Mouse (Mus musculus) forebrain, embryonic 12.5 days (tissue): ENCODE measurements around the gene Opa1. TPM values are rescaled to one million over a fixed set of nuclear protein-coding genes. Genes with fewer than 3 reads are reported as not detected.
A peak's percentile ranks its signal among the peaks of the same experiment; 100 is the strongest.

Experiments
- ATAC-seq: fragments of 200-750 bp; cut with Nextera tagmentation; 2 replicates; pipeline ENCODE4 v1.8.0; 2017; ENCODE audit warnings: moderate TSS enrichment; ENCODE audit not compliant: low FRiP score
- H3K27ac ChIP-seq: fragments of 300-500 bp; sonication (generic); 2 replicates; pipeline ENCODE4 v1.5.1; 2016; ENCODE audit warnings: mild to moderate bottlenecking
- H3K27me3 ChIP-seq: fragments of 300-500 bp; sonication (generic); 2 replicates; pipeline ENCODE4 v1.6.1; 2016; ENCODE audit warnings: mild to moderate bottlenecking
- H3K36me3 ChIP-seq: fragments of 300-500 bp; sonication (generic); replicated peaks from 2 replicates; pipeline ENCODE4 v1.6.1; 2016; ENCODE audit warnings: mild to moderate bottlenecking
- H3K4me1 ChIP-seq: fragments of 300-500 bp; sonication (generic); 2 replicates; pipeline ENCODE4 v1.6.1; 2016
- H3K4me2 ChIP-seq: fragments of 300-500 bp; sonication (generic); 2 replicates; pipeline ENCODE4 v1.6.1; 2016; ENCODE audit warnings: mild to moderate bottlenecking, moderate library complexity
- H3K4me3 ChIP-seq: fragments of 300-500 bp; sonication (generic); replicated peaks from 2 replicates; pipeline ENCODE4 v1.5.1; 2016; ENCODE audit warnings: mild to moderate bottlenecking
- H3K9ac ChIP-seq: fragments of 300-500 bp; sonication (generic); 2 replicates; pipeline ENCODE4 v1.6.1; 2016; ENCODE audit warnings: mild to moderate bottlenecking
- H3K9me3 ChIP-seq: fragments of 300-500 bp; sonication (generic); 2 replicates; pipeline ENCODE4 v1.6.1; 2016
- WGBS: fragments of 180-500 bp; shearing (Covaris S2); methylation state at CpG from one replicate; pipeline ENCODE4 v1.1.7; 2016; 5-methylcytosine and 5-hydroxymethylcytosine counted together
- polyA plus RNA-seq: library from polyadenylated mRNA; unstranded; fragments of >200 nt; fragmentation: Nextera tagmentation; extraction: Ambion mirVana; gene quantifications from 2 replicates; pipeline ENCODE4 v1.2.1, GENCODE M21; 2016

The Opa1 gene
- polyA plus RNA-seq, 1 experiment from 2014 or later = 47.7 TPM

DNA sequence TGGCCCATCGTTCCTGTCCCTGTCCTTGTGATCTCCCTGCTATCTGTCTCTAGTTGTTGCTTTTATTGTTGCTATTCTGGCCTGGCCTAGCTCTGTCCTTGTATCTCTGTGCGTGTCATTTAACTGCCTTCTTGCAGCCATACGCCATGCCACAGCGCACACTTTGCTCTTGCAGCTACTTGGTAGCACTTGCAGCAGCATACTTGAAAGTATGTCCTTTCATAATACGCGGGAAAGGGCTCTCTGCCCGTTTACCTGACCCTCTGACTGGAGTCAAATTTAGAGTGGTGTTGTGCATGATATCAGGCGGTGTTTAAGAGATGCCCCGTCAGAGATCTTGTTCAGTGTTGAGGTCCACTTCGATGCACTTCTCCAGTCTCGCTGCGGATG is 648 bp downstream of the Opa1 start:
- no peaks in the 10 kb centered on the region for H3K36me3 ChIP-seq
- H3K9ac ChIP-seq = peak overlapping the region; percentile 90
- peak; percentile 21; the same call in 1 of the 2 replicates for ATAC-seq
- peak overlapping the region; percentile 92 for H3K4me2 ChIP-seq
- H3K9me3 ChIP-seq = no peaks in the 10 kb centered on the region
- H3K4me3 ChIP-seq = peak overlapping the region; percentile 91
- WGBS = 11% methylated on average over 12 of the region's 12 CpGs
- H3K4me1 ChIP-seq = peaks cover 12% of the 10 kb centered on the region
- H3K27ac ChIP-seq = no peak overlapping the region
- H3K27me3 ChIP-seq = no peaks in the 10 kb centered on the region

DNA sequence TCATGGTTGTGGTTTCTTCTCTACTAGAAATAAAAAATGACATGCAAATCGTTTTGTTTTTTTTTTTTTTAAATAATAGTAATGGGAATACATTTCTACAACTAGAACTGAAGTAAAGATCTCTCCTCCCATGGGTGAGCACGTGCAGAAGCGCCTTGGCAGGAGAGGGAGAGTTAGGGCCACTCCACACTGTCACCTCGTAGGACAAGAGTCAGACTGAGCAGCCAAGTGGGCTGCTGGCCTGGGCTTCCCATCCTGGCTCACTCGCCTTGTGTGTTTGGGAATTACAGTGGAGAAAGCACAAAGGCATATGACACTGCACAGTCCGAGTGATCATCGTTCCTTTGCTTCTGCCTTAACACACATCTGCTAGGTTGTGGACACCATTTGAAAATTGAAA is 13.0 kb downstream of the Opa1 start:
- no peaks in the 10 kb centered on the region for H3K9me3 ChIP-seq
- no peak for ATAC-seq
- no peaks in the 10 kb centered on the region for H3K4me1 ChIP-seq
- no peak overlapping the region for H3K4me3 ChIP-seq
- H3K27ac ChIP-seq = no peak overlapping the region
- H3K4me2 ChIP-seq = no peak overlapping the region
- H3K9ac ChIP-seq = no peak overlapping the region
- H3K36me3 ChIP-seq = peaks cover 48% of the 10 kb centered on the region
- no peaks in the 10 kb centered on the region for H3K27me3 ChIP-seq
- WGBS = 78% methylated on average over 7 of the region's 7 CpGs

DNA sequence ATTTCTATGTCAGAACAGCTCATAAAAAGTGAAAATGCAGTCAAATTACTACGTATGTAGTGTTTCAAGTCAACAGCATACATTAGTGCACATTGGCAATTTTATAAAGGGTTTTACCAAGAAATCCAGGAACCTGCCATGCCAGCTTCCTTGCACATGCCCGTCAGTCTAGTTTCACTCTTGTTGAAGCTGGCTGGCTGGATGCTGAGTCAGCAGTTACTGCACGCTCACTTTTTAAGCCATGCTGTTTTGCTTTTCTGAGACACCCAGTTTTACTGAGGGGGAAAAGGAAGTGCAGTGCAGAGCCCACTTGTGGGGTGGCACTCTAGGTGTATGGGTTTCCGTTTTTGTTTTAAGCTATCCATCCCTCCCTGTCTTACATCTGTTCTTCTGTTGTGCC is 18.0 kb downstream of the Opa1 start:
- H3K9me3 ChIP-seq = no peaks in the 10 kb centered on the region
- no peaks in the 10 kb centered on the region for H3K4me1 ChIP-seq
- no peak overlapping the region for H3K27ac ChIP-seq
- no peak for ATAC-seq
- no peak overlapping the region for H3K9ac ChIP-seq
- H3K4me3 ChIP-seq = no peak overlapping the region
- peaks cover 23% of the 10 kb centered on the region for H3K36me3 ChIP-seq
- 91% methylated on average over 4 of the region's 4 CpGs for WGBS
- no peak overlapping the region for H3K4me2 ChIP-seq
- H3K27me3 ChIP-seq = no peaks in the 10 kb centered on the region

DNA sequence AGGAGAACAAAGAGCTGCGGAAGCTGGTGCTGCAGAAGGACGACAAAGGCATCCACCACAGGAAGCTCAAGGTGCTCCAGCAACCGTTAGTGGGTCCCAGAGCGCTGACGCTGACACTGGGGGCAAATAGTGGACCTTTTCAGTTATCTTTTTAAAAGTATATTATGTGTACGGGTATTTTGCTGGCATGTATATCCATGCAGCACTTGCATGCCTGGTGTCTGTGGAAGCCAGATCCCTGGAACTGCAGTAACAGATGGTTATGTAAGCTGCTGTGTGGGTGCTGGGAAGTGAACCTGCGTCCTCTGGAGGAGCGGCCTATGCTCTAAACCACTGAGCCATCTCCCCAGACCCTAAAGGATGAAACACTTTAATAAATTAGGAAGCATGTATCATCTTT is 26.4 kb downstream of the Opa1 start:
- peaks cover 48% of the 10 kb centered on the region for H3K36me3 ChIP-seq
- no peak overlapping the region for H3K4me3 ChIP-seq
- no peaks in the 10 kb centered on the region for H3K9me3 ChIP-seq
- H3K27ac ChIP-seq = no peak overlapping the region
- H3K4me1 ChIP-seq = no peaks in the 10 kb centered on the region
- no peaks in the 10 kb centered on the region for H3K27me3 ChIP-seq
- H3K9ac ChIP-seq = no peak overlapping the region
- WGBS = 91% methylated on average over 8 of the region's 8 CpGs
- ATAC-seq = no peak
- no peak overlapping the region for H3K4me2 ChIP-seq

DNA sequence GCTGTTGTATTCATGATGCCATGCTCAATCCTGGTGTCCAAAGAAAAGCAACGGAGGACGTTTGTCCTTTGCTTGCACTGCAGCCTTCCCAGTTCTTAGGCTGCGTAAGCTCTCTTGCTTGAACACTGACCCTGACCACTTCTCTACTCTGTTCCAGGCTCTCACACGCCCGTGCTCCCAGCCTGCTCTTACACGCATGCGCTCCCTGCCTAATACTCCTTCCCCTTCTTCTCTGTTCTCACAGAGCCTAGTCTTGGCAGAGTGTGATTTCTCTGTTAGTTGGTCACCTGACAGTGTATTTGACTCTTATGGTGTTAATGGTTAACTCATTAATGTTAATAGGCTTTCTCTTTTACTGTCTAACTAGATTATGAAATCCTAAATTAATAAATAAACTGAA is 28.0 kb downstream of the Opa1 start:
- H3K27me3 ChIP-seq = no peaks in the 10 kb centered on the region
- H3K4me1 ChIP-seq = no peaks in the 10 kb centered on the region
- H3K27ac ChIP-seq = no peak overlapping the region
- no peak overlapping the region for H3K4me3 ChIP-seq
- no peak overlapping the region for H3K9ac ChIP-seq
- no peak for ATAC-seq
- 97% methylated on average over 7 of the region's 7 CpGs for WGBS
- H3K4me2 ChIP-seq = no peak overlapping the region
- H3K9me3 ChIP-seq = no peaks in the 10 kb centered on the region
- peaks cover 60% of the 10 kb centered on the region for H3K36me3 ChIP-seq

DNA sequence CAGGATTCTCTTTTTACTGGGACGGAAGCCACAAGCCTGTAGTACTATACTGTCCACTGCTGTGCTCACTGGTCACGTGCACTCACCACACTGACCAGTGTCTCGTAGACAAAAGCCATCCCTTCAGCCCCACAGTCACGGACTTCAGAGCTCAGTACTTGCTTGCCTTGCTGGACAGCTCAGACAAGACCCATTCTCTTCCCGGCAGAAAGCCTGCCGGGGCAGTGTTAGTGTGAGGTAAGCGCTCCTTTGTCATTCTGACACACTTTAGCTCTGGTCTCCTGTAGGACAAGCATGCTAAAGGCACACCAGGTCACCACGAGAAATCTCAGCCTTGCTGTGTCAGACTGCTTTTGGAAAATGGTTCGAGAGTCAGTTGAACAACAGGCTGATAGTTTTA is 35.6 kb downstream of the Opa1 start:
- peaks cover 80% of the 10 kb centered on the region for H3K36me3 ChIP-seq
- no peak overlapping the region for H3K27ac ChIP-seq
- H3K4me3 ChIP-seq = no peak overlapping the region
- no peaks in the 10 kb centered on the region for H3K27me3 ChIP-seq
- H3K9me3 ChIP-seq = no peaks in the 10 kb centered on the region
- H3K9ac ChIP-seq = no peak overlapping the region
- 79% methylated on average over 9 of the region's 9 CpGs for WGBS
- H3K4me1 ChIP-seq = no peaks in the 10 kb centered on the region
- no peak for ATAC-seq
- no peak overlapping the region for H3K4me2 ChIP-seq

DNA sequence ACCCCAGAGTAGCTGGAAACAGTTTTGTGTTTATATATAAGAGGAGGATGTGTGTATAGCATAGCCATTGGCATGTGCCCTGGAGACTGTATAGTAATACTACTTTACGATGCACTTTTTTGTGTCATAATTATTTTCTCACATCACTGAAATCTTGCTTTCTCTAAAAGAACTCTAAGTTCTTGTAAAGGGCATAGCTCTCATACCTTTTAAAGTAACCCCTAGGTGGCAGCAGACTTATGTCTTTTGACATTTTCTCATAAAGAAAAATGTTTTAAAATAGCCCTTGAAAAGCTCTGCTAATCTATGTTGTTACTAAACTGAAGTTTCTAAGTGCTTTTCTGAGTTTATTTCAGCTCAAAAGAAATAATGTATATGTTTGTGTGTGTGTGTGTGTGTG is 49.9 kb downstream of the Opa1 start:
- Histone ChIP-seq H3K4me2 (no peak overlapping the region), H3K9ac (no peak overlapping the region), H3K27me3 (no peaks in the 10 kb centered on the region), H3K27ac (no peak overlapping the region), H3K4me3 (no peak overlapping the region), H3K4me1 (no peaks in the 10 kb centered on the region), H3K9me3 (no peaks in the 10 kb centered on the region), H3K36me3 (peaks cover 64% of the 10 kb centered on the region)
- WGBS = 73% methylated on average over 1 of the region's 1 CpGs
- no peak for ATAC-seq

- ATAC-seq = peak; percentile 63; the same call in 1 of the 2 replicates
- Histone ChIP-seq H3K9me3 (no peaks in the 10 kb centered on the region), H3K4me3 (no peak overlapping the region), H3K27me3 (peaks cover 8% of the 10 kb centered on the region; the same call in 1 of the 2 replicates), H3K36me3 (peaks cover 19% of the 10 kb centered on the region), H3K4me1 (peaks cover 18% of the 10 kb centered on the region), H3K27ac (no peak overlapping the region), H3K4me2 (no peak overlapping the region), H3K9ac (no peak overlapping the region)
- 12% methylated on average over 4 of the region's 4 CpGs for WGBS
These were observed 56.6 kb downstream of the Opa1 start for GRCm38 (mm10) chr16:29635780-29636179.

GRCm38 (mm10) chr16:29642376-29642775 is 63.2 kb downstream of the Opa1 start:
- H3K4me2 ChIP-seq = no peak overlapping the region
- no peak overlapping the region for H3K9ac ChIP-seq
- ATAC-seq = no peak
- H3K4me1 ChIP-seq = peaks cover 11% of the 10 kb centered on the region
- WGBS = 49% methylated on average over 1 of the region's 1 CpGs
- peaks cover 7% of the 10 kb centered on the region; the same call in 1 of the 2 replicates for H3K27me3 ChIP-seq
- H3K9me3 ChIP-seq = no peaks in the 10 kb centered on the region
- peaks cover 12% of the 10 kb centered on the region; the same call in 1 of the 2 replicates for H3K36me3 ChIP-seq
- no peak overlapping the region for H3K4me3 ChIP-seq
- H3K27ac ChIP-seq = no peak overlapping the region

GRCm38 (mm10) chr16:29644871-29645270 is 65.7 kb downstream of the Opa1 start:
- WGBS = 57% methylated on average over 3 of the region's 3 CpGs
- H3K4me3 ChIP-seq = no peak overlapping the region
- ATAC-seq = no peak

GRCm38 (mm10) chr16:29646202-29646601 is 67.1 kb downstream of the Opa1 start:
- H3K4me2 ChIP-seq = no peak overlapping the region
- peaks cover 16% of the 10 kb centered on the region for H3K27me3 ChIP-seq
- H3K27ac ChIP-seq = no peak overlapping the region
- no peak overlapping the region for H3K4me3 ChIP-seq
- no peak overlapping the region for H3K9ac ChIP-seq
- peaks cover 8% of the 10 kb centered on the region; the same call in 1 of the 2 replicates for H3K4me1 ChIP-seq
- no peaks in the 10 kb centered on the region for H3K9me3 ChIP-seq
- peaks cover 33% of the 10 kb centered on the region for H3K36me3 ChIP-seq
- no peak for ATAC-seq

More at GRCm38 (mm10) chr16:29644871-29645270, 65.7 kb downstream of the Opa1 start:
- H3K9ac ChIP-seq = no peak overlapping the region
- no peak overlapping the region for H3K4me2 ChIP-seq
- H3K36me3 ChIP-seq = peaks cover 26% of the 10 kb centered on the region
- H3K9me3 ChIP-seq = no peaks in the 10 kb centered on the region
- peaks cover 8% of the 10 kb centered on the region; the same call in 1 of the 2 replicates for H3K4me1 ChIP-seq
- no peak overlapping the region for H3K27ac ChIP-seq
- H3K27me3 ChIP-seq = peaks cover 16% of the 10 kb centered on the region

- H3K4me2 ChIP-seq = no peak overlapping the region
- 67% methylated on average over 9 of the region's 9 CpGs for WGBS
- H3K27me3 ChIP-seq = peaks cover 66% of the 10 kb centered on the region
- H3K9me3 ChIP-seq = no peaks in the 10 kb centered on the region
- H3K4me3 ChIP-seq = no peak overlapping the region
- peaks cover 30% of the 10 kb centered on the region for H3K4me1 ChIP-seq
- no peak overlapping the region for H3K9ac ChIP-seq
- peaks cover 9% of the 10 kb centered on the region for H3K36me3 ChIP-seq
- no peak for ATAC-seq
- no peak overlapping the region for H3K27ac ChIP-seq
These were observed 77.2 kb downstream of the Opa1 start for GRCm38 (mm10) chr16:29656187-29656825.

GRCm38 (mm10) chr16:29656901-29657300 is 77.8 kb downstream of the Opa1 start:
- Histone ChIP-seq H3K36me3 (peaks cover 5% of the 10 kb centered on the region), H3K9me3 (no peaks in the 10 kb centered on the region), H3K4me2 (no peak overlapping the region), H3K27ac (no peak overlapping the region), H3K4me3 (no peak overlapping the region), H3K9ac (no peak overlapping the region), H3K27me3 (peaks cover 70% of the 10 kb centered on the region), H3K4me1 (peaks cover 30% of the 10 kb centered on the region)
- ATAC-seq = no peak
- WGBS = 48% methylated on average over 10 of the region's 10 CpGs
